Mouse (Mus musculus) intestine, embryonic 14.5 days (tissue): ENCODE measurements around the gene Gm9495. TPM values are rescaled to one million over a fixed set of nuclear protein-coding genes. Genes with fewer than 3 reads are reported as not detected.

Source experiments
- ATAC-seq: fragments of 200-750 bp; cut with Nextera tagmentation; replicated peaks from 2 replicates; pipeline ENCODE4 v1.8.0; 2017; ENCODE audit warnings: low read depth, moderate number of reproducible peaks, moderate TSS enrichment, moderate library complexity; ENCODE audit not compliant: low FRiP score, low TSS enrichment
- DNase-seq: peaks from one replicate; pipeline ENCODE4 v3.0.0-alpha.2; 2018; ENCODE audit warnings: low spot score
- H3K27ac ChIP-seq: fragments of 300-500 bp; sonication (generic); 2 replicates; pipeline ENCODE4 v1.5.1; 2014; ENCODE audit warnings: low read depth, mild to moderate bottlenecking, control low read depth
- H3K27me3 ChIP-seq: fragments of 300-500 bp; sonication (generic); replicated peaks from 2 replicates; pipeline ENCODE4 v1.6.1; 2014; ENCODE audit warnings: low read length, control low read depth; ENCODE audit not compliant: control insufficient read depth, insufficient read depth
- H3K36me3 ChIP-seq: fragments of 300-500 bp; sonication (generic); 2 replicates; pipeline ENCODE4 v1.6.1; 2014; ENCODE audit warnings: low read length, control low read depth; ENCODE audit not compliant: control insufficient read depth, insufficient read depth
- H3K4me1 ChIP-seq: fragments of 300-500 bp; sonication (generic); replicated peaks from 2 replicates; pipeline ENCODE4 v1.6.1; 2014; ENCODE audit warnings: low read length, control low read depth, mixed read lengths; ENCODE audit not compliant: control insufficient read depth, insufficient read depth
- H3K4me2 ChIP-seq: fragments of 300-500 bp; sonication (generic); 2 replicates; pipeline ENCODE4 v1.6.1; 2014; ENCODE audit warnings: low read length
- H3K4me3 ChIP-seq: fragments of 300-500 bp; sonication (generic); 2 replicates; pipeline ENCODE4 v1.5.1; 2014; ENCODE audit warnings: low read depth, low read length, control low read depth, mixed read lengths
- H3K9ac ChIP-seq: fragments of 300-500 bp; sonication (generic); 2 replicates; pipeline ENCODE4 v1.6.1; 2014; ENCODE audit warnings: mild to moderate bottlenecking, low read length
- H3K9me3 ChIP-seq: fragments of 300-500 bp; sonication (generic); 2 replicates; pipeline ENCODE4 v1.6.1; 2016; ENCODE audit warnings: low read length, control low read depth; ENCODE audit not compliant: control insufficient read depth
- WGBS: fragments of 180-500 bp; shearing (Covaris S2); extraction: QIAGEN DNeasy Blood & Tissue Kit; methylation state at CpG from one replicate; pipeline ENCODE4 v1.1.7; 2014; 5-methylcytosine and 5-hydroxymethylcytosine counted together
- polyA plus RNA-seq: library from polyadenylated mRNA; unstranded; fragments of >200 nt; fragmentation: Nextera tagmentation; extraction: Ambion mirVana; gene quantifications from 2 replicates; pipeline ENCODE4 v1.2.1, GENCODE M21; 2014

Gene Gm9495
- polyA plus RNA-seq, 1 experiment from 2014 or later = not detected

DNA sequence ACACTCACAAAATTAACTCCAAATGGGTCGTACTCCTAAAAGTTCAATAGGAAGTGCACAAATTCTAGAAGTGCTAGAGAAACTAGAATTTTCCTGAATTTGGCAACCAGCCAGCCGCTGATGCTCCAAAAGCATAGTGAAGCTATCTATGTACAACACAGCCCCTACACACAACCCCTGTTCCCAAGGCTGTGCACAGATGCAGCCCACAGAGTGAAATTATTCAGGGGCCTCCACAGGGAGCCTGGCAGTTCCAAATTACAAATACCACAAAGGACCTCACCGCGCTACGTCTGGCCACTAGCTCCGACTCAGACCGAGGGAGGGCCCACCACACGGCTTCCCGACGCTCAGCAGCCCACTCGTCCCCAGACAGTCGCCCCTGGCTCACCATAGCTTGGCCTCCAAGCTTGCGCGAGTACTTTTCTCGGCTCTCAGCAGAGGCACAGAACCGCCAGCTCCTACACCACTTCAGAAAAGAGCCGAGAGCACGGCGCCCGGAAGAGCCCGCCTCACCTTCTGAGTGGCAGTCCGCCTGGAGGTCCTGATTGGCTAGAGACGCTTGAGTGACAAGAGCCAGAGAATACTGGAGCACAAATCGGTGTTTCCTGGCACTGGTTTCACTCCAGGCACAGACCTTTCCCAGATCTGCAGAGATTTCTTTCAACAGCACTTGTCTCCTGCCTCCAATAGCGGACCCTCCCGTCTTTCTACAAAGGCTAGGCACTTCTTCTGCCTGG lies 58.1 kb downstream of the Gm9495 start:
- H3K27me3 ChIP-seq = no peaks in the 10 kb centered on the region
- DNase-seq (peak; percentile 91), ATAC-seq (peak; percentile 96)
- H3K4me1 ChIP-seq = peaks cover 6% of the 10 kb centered on the region
- WGBS = under 1% methylated on average over 26 of the region's 26 CpGs
- peaks cover 11% of the 10 kb centered on the region; the same call in 1 of the 2 replicates for H3K9me3 ChIP-seq
- H3K36me3 ChIP-seq = no peaks in the 10 kb centered on the region
- H3K9ac ChIP-seq = peak overlapping the region; percentile 85
- peak overlapping the region; percentile 91 for H3K27ac ChIP-seq
- H3K4me2 ChIP-seq = peak overlapping the region; percentile 56
- peak overlapping the region; percentile 71 for H3K4me3 ChIP-seq

DNA sequence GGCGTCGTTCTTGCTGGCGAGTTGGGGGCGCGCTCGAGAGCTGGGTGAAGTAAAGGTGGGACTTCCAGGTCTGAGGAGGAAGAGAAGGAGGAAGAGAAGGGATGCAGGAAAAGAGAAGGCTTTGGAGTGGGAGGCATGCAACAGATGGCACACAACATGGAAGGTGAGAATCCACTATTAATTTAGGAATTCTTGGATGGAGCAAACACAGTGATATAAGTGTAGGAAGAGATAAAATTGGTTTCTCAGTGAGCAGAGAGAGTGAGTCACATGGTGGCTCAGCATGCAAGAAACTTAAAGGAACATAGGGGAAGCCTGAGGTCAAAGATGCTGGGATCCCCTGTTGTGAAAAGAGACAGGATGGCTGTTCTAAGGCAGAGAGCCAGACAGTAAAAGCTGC lies 69.0 kb downstream of the Gm9495 start:
- no peak overlapping the region for H3K9ac ChIP-seq
- WGBS = 98% methylated on average over 6 of the region's 6 CpGs
- no peak overlapping the region for H3K4me2 ChIP-seq
- no peak overlapping the region for H3K4me3 ChIP-seq
- peaks cover 6% of the 10 kb centered on the region; the same call in 1 of the 2 replicates for H3K36me3 ChIP-seq
- no peak overlapping the region for H3K27ac ChIP-seq
- no peaks in the 10 kb centered on the region for H3K4me1 ChIP-seq
- DNase-seq = no peak
- no peak for ATAC-seq
- no peaks in the 10 kb centered on the region for H3K27me3 ChIP-seq
- peaks cover 39% of the 10 kb centered on the region for H3K9me3 ChIP-seq

Other genes with a start within 250 kb of the Gm9495 start
- 18.2 and 21.1 TPM in 2 replicates for gene Zfp930, start 244.5 kb downstream of the Gm9495 start, polyA plus RNA-seq
- gene D130040H23Rik, start 182.5 kb downstream of the Gm9495 start, polyA plus RNA-seq = 4.2 and 4.3 TPM in 2 replicates
- not detected in 2 replicates for gene Gm7697, start 69.4 kb upstream of the Gm9495 start, polyA plus RNA-seq
- 21.3 and 21.4 TPM in 2 replicates for gene Zfp868, start 172.0 kb upstream of the Gm9495 start, polyA plus RNA-seq
- gene Zfp964, start 200.9 kb upstream of the Gm9495 start, polyA plus RNA-seq = 1.3 and 1.8 TPM in 2 replicates